Mouse (Mus musculus): ENCODE results near the gene Arhgap29. TPM values are rescaled to one million over a fixed set of nuclear protein-coding genes. Genes with fewer than 3 reads are reported as not detected.
A peak's percentile ranks its signal among the peaks of the same experiment; 100 is the strongest.

Gene Arhgap29
- polyA plus RNA-seq, 1 experiment: 6.2 TPM

- no peaks in the 10 kb centered on the region for H3K4me1 ChIP-seq (ENCODE audit: control insufficient read depth, insufficient read depth, insufficient read length)
- no peak for DNase-seq (ENCODE audit: low read depth in 1 of 2, low spot score in 2 of 2)
- WGBS: 86% methylated on average over 5 of the region's 5 CpGs
- TF ChIP-seq CTCF (IDR thresholded peaks at IDR 0.05; ENCODE audit: extremely low read depth, insufficient read depth, insufficient read length, insufficient replicate concordance): no peak
- no peak for TF ChIP-seq POLR2A (IDR thresholded peaks at IDR 0.05; ENCODE audit: low read depth, low read length)
- H3K27ac ChIP-seq (ENCODE audit: insufficient read depth, low read length): no peak overlapping the region
- no peak overlapping the region for H3K4me3 ChIP-seq (ENCODE audit: extremely low read depth, insufficient read depth, insufficient read length)
- H3K27me3 ChIP-seq (ENCODE audit: control insufficient read depth, insufficient read depth, low read length): no peaks in the 10 kb centered on the region
- H3K36me3 ChIP-seq (ENCODE audit: control insufficient read depth, insufficient read depth, low read length): no peaks in the 10 kb centered on the region
Observed at GRCm38 (mm10) chr3:122019159-122019558, 66.8 kb downstream of the Arhgap29 start.

GRCm38 (mm10) chr3:122021029-122021652, 68.8 kb downstream of the Arhgap29 start:
- TF ChIP-seq POLR2A (IDR thresholded peaks at IDR 0.05; ENCODE audit: low read depth, low read length) (no peak), CTCF (IDR thresholded peaks at IDR 0.05; ENCODE audit: extremely low read depth, insufficient read depth, insufficient read length, insufficient replicate concordance) (no peak)
- Histone ChIP-seq H3K36me3 (ENCODE audit: control insufficient read depth, insufficient read depth, low read length) (no peaks in the 10 kb centered on the region), H3K4me3 (ENCODE audit: extremely low read depth, insufficient read depth, insufficient read length) (no peak overlapping the region), H3K4me1 (ENCODE audit: control insufficient read depth, insufficient read depth, insufficient read length) (no peaks in the 10 kb centered on the region), H3K27ac (ENCODE audit: insufficient read depth, low read length) (no peak overlapping the region), H3K27me3 (ENCODE audit: control insufficient read depth, insufficient read depth, low read length) (no peaks in the 10 kb centered on the region)
- no peak for DNase-seq (ENCODE audit: low read depth in 1 of 2, low spot score in 2 of 2)
- 90% methylated on average over 8 of the region's 8 CpGs for WGBS

- TF ChIP-seq POLR2A (IDR thresholded peaks at IDR 0.05; ENCODE audit: low read depth, low read length) (no peak), CTCF (IDR thresholded peaks at IDR 0.05; ENCODE audit: extremely low read depth, insufficient read depth, insufficient read length, insufficient replicate concordance) (no peak)
- no peaks in the 10 kb centered on the region for H3K4me1 ChIP-seq (ENCODE audit: control insufficient read depth, insufficient read depth, insufficient read length)
- 45% methylated on average over 3 of the region's 3 CpGs for WGBS
- no peaks in the 10 kb centered on the region for H3K27me3 ChIP-seq (ENCODE audit: control insufficient read depth, insufficient read depth, low read length)
- no peak for DNase-seq (ENCODE audit: low read depth in 1 of 2, low spot score in 2 of 2)
- H3K36me3 ChIP-seq (ENCODE audit: control insufficient read depth, insufficient read depth, low read length): no peaks in the 10 kb centered on the region
- H3K4me3 ChIP-seq (ENCODE audit: extremely low read depth, insufficient read depth, insufficient read length): no peak overlapping the region
- H3K27ac ChIP-seq (ENCODE audit: insufficient read depth, low read length): no peak overlapping the region
Observed at GRCm38 (mm10) chr3:122022355-122022754, 70.0 kb downstream of the Arhgap29 start.

- Histone ChIP-seq H3K27me3 (ENCODE audit: control insufficient read depth, insufficient read depth, low read length) (no peaks in the 10 kb centered on the region), H3K27ac (ENCODE audit: insufficient read depth, low read length) (no peak overlapping the region), H3K36me3 (ENCODE audit: control insufficient read depth, insufficient read depth, low read length) (no peaks in the 10 kb centered on the region), H3K4me3 (ENCODE audit: extremely low read depth, insufficient read depth, insufficient read length) (no peak overlapping the region), H3K4me1 (ENCODE audit: control insufficient read depth, insufficient read depth, insufficient read length) (no peaks in the 10 kb centered on the region)
- 77% methylated on average over 5 of the region's 5 CpGs for WGBS
- DNase-seq (ENCODE audit: low read depth in 1 of 2, low spot score in 2 of 2): no peak
- no peak for TF ChIP-seq POLR2A (IDR thresholded peaks at IDR 0.05; ENCODE audit: low read depth, low read length)
- TF ChIP-seq CTCF (IDR thresholded peaks at IDR 0.05; ENCODE audit: extremely low read depth, insufficient read depth, insufficient read length, insufficient replicate concordance): no peak
Observed at GRCm38 (mm10) chr3:122026676-122027075, 74.3 kb downstream of the Arhgap29 start.

- Histone ChIP-seq H3K4me1 (ENCODE audit: control insufficient read depth, insufficient read depth, insufficient read length) (no peaks in the 10 kb centered on the region), H3K27me3 (ENCODE audit: control insufficient read depth, insufficient read depth, low read length) (no peaks in the 10 kb centered on the region), H3K36me3 (ENCODE audit: control insufficient read depth, insufficient read depth, low read length) (no peaks in the 10 kb centered on the region), H3K4me3 (ENCODE audit: extremely low read depth, insufficient read depth, insufficient read length) (no peak overlapping the region), H3K27ac (ENCODE audit: insufficient read depth, low read length) (no peak overlapping the region)
- 91% methylated on average over 8 of the region's 8 CpGs for WGBS
- DNase-seq (ENCODE audit: low read depth in 1 of 2, low spot score in 2 of 2): no peak
- TF ChIP-seq POLR2A (IDR thresholded peaks at IDR 0.05; ENCODE audit: low read depth, low read length) (no peak), CTCF (IDR thresholded peaks at IDR 0.05; ENCODE audit: extremely low read depth, insufficient read depth, insufficient read length, insufficient replicate concordance) (no peak)
Observed at GRCm38 (mm10) chr3:122027776-122028175, 75.4 kb downstream of the Arhgap29 start.

GRCm38 (mm10) chr3:122033248-122033837, 81.0 kb downstream of the Arhgap29 start:
- WGBS: 70% methylated on average over 9 of the region's 9 CpGs
- TF ChIP-seq POLR2A (IDR thresholded peaks at IDR 0.05; ENCODE audit: low read depth, low read length) (no peak), CTCF (IDR thresholded peaks at IDR 0.05; ENCODE audit: extremely low read depth, insufficient read depth, insufficient read length, insufficient replicate concordance) (no peak)
- Histone ChIP-seq H3K4me3 (ENCODE audit: extremely low read depth, insufficient read depth, insufficient read length) (no peak overlapping the region), H3K4me1 (ENCODE audit: control insufficient read depth, insufficient read depth, insufficient read length) (no peaks in the 10 kb centered on the region), H3K27ac (ENCODE audit: insufficient read depth, low read length) (no peak overlapping the region), H3K27me3 (ENCODE audit: control insufficient read depth, insufficient read depth, low read length) (no peaks in the 10 kb centered on the region), H3K36me3 (ENCODE audit: control insufficient read depth, insufficient read depth, low read length) (no peaks in the 10 kb centered on the region)
- no peak for DNase-seq (ENCODE audit: low read depth in 1 of 2, low spot score in 2 of 2)

- 88% methylated on average over 5 of the region's 5 CpGs for WGBS
- no peaks in the 10 kb centered on the region for H3K4me1 ChIP-seq (ENCODE audit: control insufficient read depth, insufficient read depth, insufficient read length)
- TF ChIP-seq CTCF (IDR thresholded peaks at IDR 0.05; ENCODE audit: extremely low read depth, insufficient read depth, insufficient read length, insufficient replicate concordance) (no peak), POLR2A (IDR thresholded peaks at IDR 0.05; ENCODE audit: low read depth, low read length) (no peak)
- H3K4me3 ChIP-seq (ENCODE audit: extremely low read depth, insufficient read depth, insufficient read length): no peak overlapping the region
- no peaks in the 10 kb centered on the region for H3K27me3 ChIP-seq (ENCODE audit: control insufficient read depth, insufficient read depth, low read length)
- H3K36me3 ChIP-seq (ENCODE audit: control insufficient read depth, insufficient read depth, low read length): no peaks in the 10 kb centered on the region
- peak overlapping the region; percentile 22; the same call in 1 of the 2 replicates for H3K27ac ChIP-seq (ENCODE audit: insufficient read depth, low read length)
- no peak for DNase-seq (ENCODE audit: low read depth in 1 of 2, low spot score in 2 of 2)
Observed at GRCm38 (mm10) chr3:122034240-122034639, 81.9 kb downstream of the Arhgap29 start.

Measured in spleen, adult 2 months (tissue).